Mouse (Mus musculus): ENCODE results near the gene Asb13.

Gene Asb13

DNA sequence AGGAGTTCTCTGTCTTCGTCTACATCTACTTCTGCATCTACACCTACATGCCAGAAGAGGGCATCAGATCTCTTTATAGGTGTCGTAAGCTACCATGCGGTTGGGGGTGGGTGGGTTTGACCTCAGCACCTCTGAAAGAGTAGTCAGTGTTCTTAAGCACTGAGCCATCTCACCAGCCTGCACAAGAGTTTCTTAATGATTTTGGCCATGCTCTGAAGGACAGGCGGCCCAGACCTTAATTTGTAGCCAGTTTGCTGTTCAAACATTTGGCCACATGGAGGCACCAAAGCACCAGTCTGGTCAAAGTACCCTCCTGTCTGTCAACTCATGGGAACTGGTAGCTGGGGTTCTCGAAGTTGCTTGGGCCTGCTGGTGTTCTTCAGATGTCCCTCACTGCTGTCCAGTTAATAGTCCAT, 31.5 kb downstream of the Asb13 start:
- DNase-seq, result peak; percentile 64 to 73

- DNase-seq, result no peak
Measured at GRCm38 (mm10) chr13:3667288-3667873, 33.5 kb downstream of the Asb13 start.

GRCm38 (mm10) chr13:3668068-3668467, 34.2 kb downstream of the Asb13 start:
- DNase-seq, result no peak

- no peak for DNase-seq
Measured at GRCm38 (mm10) chr13:3669611-3670010, 35.8 kb downstream of the Asb13 start.

DNA sequence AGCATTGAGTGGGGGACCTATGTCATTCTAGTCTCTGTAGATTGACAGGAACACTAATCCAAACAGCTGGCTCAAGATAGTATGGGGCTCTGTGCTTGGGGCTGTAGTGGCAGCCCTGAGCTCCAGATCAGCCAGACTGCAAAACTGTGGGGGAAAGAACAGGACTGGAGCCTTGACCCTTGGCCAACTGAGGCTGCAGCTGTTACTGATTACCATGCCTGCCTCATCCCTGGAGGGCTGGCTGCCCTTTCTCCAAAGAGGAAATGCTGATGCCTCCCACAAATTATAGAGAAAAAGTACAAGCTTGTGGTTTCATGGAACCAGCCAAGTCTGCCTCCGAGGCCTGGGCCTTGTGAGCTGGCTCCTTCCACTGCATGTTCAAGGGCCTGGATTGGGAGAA, 36.2 kb downstream of the Asb13 start:
- no peak for DNase-seq

GRCm38 (mm10) chr13:3673151-3673550, 39.3 kb downstream of the Asb13 start:
- DNase-seq, result no peak

GRCm38 (mm10) chr13:3673622-3674021, 39.8 kb downstream of the Asb13 start:
- DNase-seq, result no peak

- DNase-seq, result no peak
Measured at GRCm38 (mm10) chr13:3675855-3676254, 42.0 kb downstream of the Asb13 start.

DNA sequence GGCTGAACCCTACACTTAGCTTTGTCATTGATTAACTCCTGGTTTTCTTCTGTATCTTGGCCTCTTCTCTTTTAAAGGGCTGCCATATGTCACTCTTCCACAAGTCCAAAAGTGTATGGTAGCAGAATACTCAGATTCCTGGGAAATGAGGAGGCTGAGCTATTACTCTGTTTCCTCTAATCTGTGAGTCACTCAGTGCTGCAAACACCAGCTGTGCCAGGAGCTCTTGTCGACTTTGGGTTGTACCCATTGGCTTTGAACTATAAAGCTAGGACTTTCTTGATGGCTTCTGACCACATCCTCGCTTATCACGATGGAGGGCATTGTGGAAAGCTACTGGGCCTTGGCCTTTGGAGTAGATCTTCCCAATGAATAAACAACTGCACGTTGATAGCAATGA, 45.3 kb downstream of the Asb13 start:
- no peak for DNase-seq

DNA sequence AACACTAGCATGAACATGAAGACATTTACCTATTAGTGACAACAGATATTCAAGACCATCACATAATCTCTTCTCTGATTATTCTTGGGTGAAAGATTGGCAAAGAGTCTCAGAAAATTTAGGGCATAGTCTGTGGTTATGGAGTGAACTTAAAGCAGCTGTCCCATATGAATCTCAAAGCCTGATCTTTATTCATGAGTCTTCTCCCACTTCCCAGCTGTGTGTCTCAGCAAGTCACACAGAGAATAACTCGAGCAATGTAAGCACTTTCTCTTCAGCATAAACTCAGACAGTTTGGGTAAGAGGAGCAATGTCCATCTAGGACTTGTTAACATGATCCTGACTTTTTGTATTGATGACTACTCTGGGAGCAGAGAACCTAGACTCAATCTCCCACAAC, 52.5 kb downstream of the Asb13 start:
- no peak for DNase-seq

GRCm38 (mm10) chr13:3694599-3695343, 60.9 kb downstream of the Asb13 start:
- DNase-seq, result no peak

- no peak for DNase-seq
Measured at GRCm38 (mm10) chr13:3696977-3697735, 63.3 kb downstream of the Asb13 start.

GRCm38 (mm10) chr13:3700752-3701151, 66.9 kb downstream of the Asb13 start:
- no peak for DNase-seq
